Mouse (Mus musculus) embryonic facial prominence, embryonic 11.5 days (tissue): ENCODE measurements around the gene Mb21d2. TPM values are rescaled to one million over a fixed set of nuclear protein-coding genes. Genes with fewer than 3 reads are reported as not detected.

Experiments
- ATAC-seq: fragments of 200-750 bp; cut with Nextera tagmentation; replicated peaks from 2 replicates; pipeline ENCODE4 v1.8.0; 2017; ENCODE audit warnings: low read depth; ENCODE audit not compliant: insufficient number of reproducible peaks, low FRiP score, low TSS enrichment
- DNase-seq: peaks from one replicate; pipeline ENCODE4 v3.0.0-alpha.2; 2015; ENCODE audit warnings: low spot score
- H3K27ac ChIP-seq: fragments of 300-500 bp; sonication (generic); replicated peaks from 2 replicates; pipeline ENCODE4 v1.5.1; 2014; ENCODE audit warnings: mild to moderate bottlenecking, low read depth, low read length, control low read depth
- H3K27me3 ChIP-seq: fragments of 300-500 bp; sonication (generic); 2 replicates; pipeline ENCODE4 v1.6.1; 2014; ENCODE audit warnings: mild to moderate bottlenecking, low read length, moderate library complexity, mixed read lengths; ENCODE audit not compliant: control insufficient read depth, insufficient read depth
- H3K36me3 ChIP-seq: fragments of 300-500 bp; sonication (generic); replicated peaks from 2 replicates; pipeline ENCODE4 v1.6.1; 2014; ENCODE audit warnings: low read depth, mild to moderate bottlenecking, low read length, moderate library complexity, mixed read lengths; ENCODE audit not compliant: control insufficient read depth, insufficient read depth
- H3K4me1 ChIP-seq: fragments of 300-500 bp; sonication (generic); 2 replicates; pipeline ENCODE4 v1.6.1; 2014; ENCODE audit warnings: low read length, mixed read lengths; ENCODE audit not compliant: control insufficient read depth, insufficient read depth
- H3K4me2 ChIP-seq: fragments of 300-500 bp; sonication (generic); 2 replicates; pipeline ENCODE4 v1.6.1; 2014; ENCODE audit warnings: low read depth, mild to moderate bottlenecking, control low read depth, low read length, moderate library complexity
- H3K4me3 ChIP-seq: fragments of 300-500 bp; sonication (generic); 2 replicates; pipeline ENCODE4 v1.5.1; 2014; ENCODE audit warnings: low read depth, low read length, control low read depth
- H3K9ac ChIP-seq: fragments of 300-500 bp; sonication (generic); replicated peaks from 2 replicates; pipeline ENCODE4 v1.6.1; 2014; ENCODE audit warnings: mild to moderate bottlenecking, control low read depth, low read length
- H3K9me3 ChIP-seq: fragments of 300-500 bp; sonication (generic); replicated peaks from 2 replicates; pipeline ENCODE4 v1.6.1; 2016; ENCODE audit warnings: mild to moderate bottlenecking, low read length, inconsistent platforms, mixed read lengths; ENCODE audit not compliant: control insufficient read depth
- WGBS: fragments of 180-500 bp; shearing (Covaris S2); extraction: QIAGEN DNeasy Blood & Tissue Kit; methylation state at CpG from one replicate; pipeline ENCODE4 v1.1.7; 2014; 5-methylcytosine and 5-hydroxymethylcytosine counted together
- polyA plus RNA-seq: library from polyadenylated mRNA; unstranded; fragments of >200 nt; fragmentation: Nextera tagmentation; extraction: Ambion mirVana; gene quantifications from 2 replicates; pipeline ENCODE4 v1.2.1, GENCODE M21; 2014

Mb21d2 gene
- polyA plus RNA-seq, 1 experiment from 2014 or later, result 11.6 TPM

GRCm38 (mm10) chr16:28829263-28829955, 100.1 kb downstream of the Mb21d2 start:
- no peak for DNase-seq
- Histone ChIP-seq H3K4me2 (no peak overlapping the region), H3K9me3 (no peaks in the 10 kb centered on the region), H3K27ac (no peak overlapping the region), H3K9ac (no peak overlapping the region), H3K4me1 (no peaks in the 10 kb centered on the region), H3K36me3 (peaks cover 2% of the 10 kb centered on the region; the same call in 1 of the 2 replicates), H3K4me3 (no peak overlapping the region), H3K27me3 (no peaks in the 10 kb centered on the region)
- no peak for ATAC-seq
- WGBS, result 92% methylated on average over 10 of the region's 10 CpGs

DNA sequence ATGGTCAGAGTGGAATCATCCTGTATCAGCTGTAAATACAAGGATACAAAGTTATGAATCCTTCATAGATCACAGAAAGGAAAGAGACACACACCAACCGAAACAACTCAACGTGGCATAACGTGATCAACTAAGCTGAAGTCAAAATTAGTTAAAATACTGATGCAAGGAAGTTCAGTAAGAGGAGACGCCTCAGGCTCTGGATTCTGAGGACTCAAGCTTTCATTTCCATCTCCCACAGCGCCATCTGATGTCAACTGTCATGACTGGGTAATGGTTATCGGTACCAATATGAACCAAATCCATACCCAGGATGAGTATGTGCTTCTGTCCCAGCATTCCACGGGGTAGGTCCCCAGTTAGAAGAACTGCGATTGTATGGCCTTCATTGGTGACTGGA, 104.7 kb downstream of the Mb21d2 start:
- Histone ChIP-seq H3K36me3 (peaks cover 2% of the 10 kb centered on the region; the same call in 1 of the 2 replicates), H3K9me3 (no peaks in the 10 kb centered on the region), H3K9ac (no peak overlapping the region), H3K27me3 (no peaks in the 10 kb centered on the region), H3K4me3 (no peak overlapping the region), H3K27ac (no peak overlapping the region), H3K4me1 (no peaks in the 10 kb centered on the region), H3K4me2 (no peak overlapping the region)
- WGBS, result 88% methylated on average over 8 of the region's 8 CpGs
- DNase-seq (no peak), ATAC-seq (no peak)

DNA sequence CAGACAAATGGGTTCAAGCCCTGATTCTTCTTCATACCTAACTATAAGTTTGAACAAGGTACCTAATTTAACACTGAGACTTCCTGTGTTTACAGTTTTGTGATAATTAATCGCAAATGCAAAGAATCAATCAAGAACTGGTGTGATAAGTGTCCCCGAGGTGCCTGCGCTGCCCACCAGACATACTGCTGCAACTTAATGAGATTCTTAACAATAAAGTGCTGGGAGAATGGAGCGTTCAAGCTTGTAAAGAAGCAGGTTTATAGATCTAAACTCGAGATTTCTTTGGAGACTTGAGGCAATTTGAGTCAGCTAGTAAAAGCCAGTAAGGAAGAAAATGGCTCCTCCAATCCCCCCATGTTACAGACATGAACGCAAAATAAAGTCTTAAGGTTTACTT, 107.7 kb downstream of the Mb21d2 start:
- no peak overlapping the region for H3K4me2 ChIP-seq
- WGBS, result 86% methylated on average over 6 of the region's 6 CpGs

GRCm38 (mm10) chr16:28818749-28819285, 110.7 kb downstream of the Mb21d2 start:
- H3K27me3 ChIP-seq, result no peaks in the 10 kb centered on the region
- H3K4me3 ChIP-seq, result no peak overlapping the region
- ATAC-seq (no peak), DNase-seq (no peak)
- H3K27ac ChIP-seq, result no peak overlapping the region
- WGBS, result 19% methylated on average over 5 of the region's 5 CpGs
- H3K9ac ChIP-seq, result no peak overlapping the region
- no peaks in the 10 kb centered on the region for H3K4me1 ChIP-seq
- no peak overlapping the region for H3K4me2 ChIP-seq
- H3K36me3 ChIP-seq, result no peaks in the 10 kb centered on the region
- H3K9me3 ChIP-seq, result no peaks in the 10 kb centered on the region

More for the DNA sequence above, 107.7 kb downstream of the Mb21d2 start:
- no peak for DNase-seq
- no peaks in the 10 kb centered on the region for H3K36me3 ChIP-seq
- no peaks in the 10 kb centered on the region for H3K27me3 ChIP-seq
- H3K9me3 ChIP-seq, result no peaks in the 10 kb centered on the region
- no peak overlapping the region for H3K27ac ChIP-seq
- no peak overlapping the region for H3K4me3 ChIP-seq
- H3K4me1 ChIP-seq, result no peaks in the 10 kb centered on the region
- no peak overlapping the region for H3K9ac ChIP-seq
- ATAC-seq, result no peak

DNA sequence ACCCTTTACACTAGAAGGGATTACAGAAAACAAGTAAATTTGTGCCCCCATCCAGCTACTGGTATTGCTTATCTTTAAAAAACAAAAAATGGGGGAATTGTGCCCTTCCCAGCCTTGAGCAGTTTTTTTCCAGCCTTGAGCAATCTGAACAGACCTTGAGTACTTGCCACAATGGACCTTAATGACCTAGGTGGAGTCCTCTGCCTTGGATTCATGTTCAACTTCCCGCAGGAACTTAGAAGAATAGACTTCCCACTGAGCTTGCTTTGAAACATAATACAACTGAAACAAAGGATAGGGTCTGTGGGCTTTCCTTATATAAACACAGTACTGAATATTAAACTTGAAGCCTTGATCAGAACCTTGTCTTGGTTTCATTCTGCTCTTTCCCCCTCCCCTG, 116.2 kb downstream of the Mb21d2 start:
- no peaks in the 10 kb centered on the region for H3K9me3 ChIP-seq
- ATAC-seq (no peak), DNase-seq (no peak)
- H3K4me1 ChIP-seq, result no peaks in the 10 kb centered on the region
- no peak overlapping the region for H3K4me2 ChIP-seq
- H3K27me3 ChIP-seq, result no peaks in the 10 kb centered on the region
- no peak overlapping the region for H3K4me3 ChIP-seq
- H3K9ac ChIP-seq, result no peak overlapping the region
- H3K27ac ChIP-seq, result no peak overlapping the region
- no peaks in the 10 kb centered on the region for H3K36me3 ChIP-seq
- WGBS, result 93% methylated on average over 1 of the region's 1 CpGs

- ATAC-seq (no peak), DNase-seq (no peak)
- H3K4me2 ChIP-seq, result no peak overlapping the region
- H3K4me3 ChIP-seq, result no peak overlapping the region
- H3K4me1 ChIP-seq, result no peaks in the 10 kb centered on the region
- no peak overlapping the region for H3K9ac ChIP-seq
- H3K27me3 ChIP-seq, result no peaks in the 10 kb centered on the region
- H3K27ac ChIP-seq, result no peak overlapping the region
- no peaks in the 10 kb centered on the region for H3K9me3 ChIP-seq
- WGBS, result 19% methylated on average over 1 of the region's 1 CpGs
- no peaks in the 10 kb centered on the region for H3K36me3 ChIP-seq
Measured at GRCm38 (mm10) chr16:28809089-28809488, 120.4 kb downstream of the Mb21d2 start.

DNA sequence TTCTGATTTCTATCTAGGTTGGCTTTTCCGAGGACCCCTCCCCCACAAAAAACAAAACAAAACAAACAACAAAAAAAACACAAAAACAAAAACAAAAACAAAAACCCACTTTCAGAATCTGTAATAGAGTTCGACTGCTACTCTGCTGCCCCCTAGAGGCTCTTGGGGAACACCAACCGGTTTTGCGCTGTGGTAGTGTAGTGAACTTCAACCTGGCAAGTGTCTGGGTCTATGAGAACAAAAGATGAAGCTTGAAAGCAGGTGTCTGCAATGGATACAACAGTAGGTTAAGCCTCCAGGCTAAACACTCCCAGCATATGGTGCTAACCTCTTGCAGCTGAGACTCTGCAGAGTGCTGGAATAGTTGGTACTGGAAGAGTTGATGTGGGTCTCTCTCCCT, 136.4 kb downstream of the Mb21d2 start:
- Histone ChIP-seq H3K36me3 (no peaks in the 10 kb centered on the region), H3K9ac (no peak overlapping the region), H3K4me2 (no peak overlapping the region), H3K4me3 (no peak overlapping the region), H3K4me1 (no peaks in the 10 kb centered on the region), H3K27ac (no peak overlapping the region), H3K27me3 (no peaks in the 10 kb centered on the region), H3K9me3 (no peaks in the 10 kb centered on the region)
- 3% methylated on average over 4 of the region's 4 CpGs for WGBS
- DNase-seq (peak; percentile 81), ATAC-seq (no peak)
